ENCODE assay signal across 8 mouse cellular contexts in the genomic region with DNA sequence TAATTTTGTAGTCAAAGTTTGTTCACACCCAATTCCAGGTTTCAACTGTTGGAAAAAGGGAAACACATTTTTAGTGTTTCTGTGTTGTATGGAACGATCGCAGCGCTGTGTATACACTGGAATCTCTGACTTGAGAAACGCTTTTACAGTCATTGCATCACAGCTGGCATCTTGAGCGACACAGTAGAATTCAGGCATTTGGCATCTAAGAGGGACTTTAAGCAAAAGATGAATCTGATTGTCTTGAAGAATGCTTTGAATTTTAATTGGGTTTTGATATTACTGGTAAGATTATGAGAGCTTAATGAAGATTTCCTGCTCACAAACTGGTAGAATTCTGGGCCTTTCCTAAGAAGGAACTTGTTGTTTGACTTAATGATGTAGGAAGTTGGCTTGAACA. TPM values are rescaled to one million over a fixed set of nuclear protein-coding genes. Genes with fewer than 3 reads are reported as not detected.
DNase-seq lines count a peak whose midpoint lies in the region; ATAC-seq and TF ChIP-seq lines count a peak whose summit lies in the region.

No protein-coding gene starts in this region.

- H3K27ac ChIP-seq in heart, embryonic 11.5 days (ENCODE audit: low read depth, low read length), result 0 out of 2 replicates have a peak overlapping the region, but pooled peaks have one; percentile 52
- no peak overlapping the region for H3K27ac ChIP-seq in midbrain, embryonic 13.5 days

- DNase-seq in heart, postnatal 36 days, result no peak
- DNase-seq in brain, embryonic 14.5 days (ENCODE audit: low read depth), result peak; percentile 31
- DNase-seq in induced T-regulatory cell, adult 2 months (ENCODE audit: low read depth), result peak; percentile 27
- no peak for DNase-seq in left cerebral cortex, postnatal 10 days (ENCODE audit: extremely low spot score in 1 of 2, low spot score in 2 of 2)
- DNase-seq in cerebellum, adult 8-10 months, result no peak
- no peak for DNase-seq in cerebellum, postnatal 25 days

- no peak for ATAC-seq in heart, embryonic 11.5 days (replicated peaks; ENCODE audit: insufficient number of reproducible peaks, low FRiP score, low TSS enrichment)
- ATAC-seq in midbrain, embryonic 13.5 days, result no peak

- 29% methylated on average over 5 of the region's 5 CpGs for WGBS in heart, embryonic 11.5 days (ENCODE audit: insufficient replicate concordance)
- WGBS in midbrain, embryonic 13.5 days, result 43% methylated on average over 5 of the region's 5 CpGs

- peak overlapping the region; percentile 77 for H3K4me2 ChIP-seq in heart, embryonic 11.5 days
- peak overlapping the region; percentile 73 for H3K4me2 ChIP-seq in midbrain, embryonic 13.5 days (replicated peaks)

- intact Hi-C loops in heart, postnatal 36 days (cut with DNase I), result no loop called here
- intact Hi-C loops in left cerebral cortex, postnatal 10 days (cut with DNase I), result no loop called here

- peaks cover 18% of the 10 kb centered on the region for H3K4me1 ChIP-seq in heart, embryonic 11.5 days (ENCODE audit: control insufficient read depth, insufficient read depth, low read length)
- peaks cover 38% of the 10 kb centered on the region for H3K4me1 ChIP-seq in midbrain, embryonic 13.5 days (replicated peaks)

- no peaks in the 10 kb centered on the region for H3K27me3 ChIP-seq in heart, embryonic 11.5 days (ENCODE audit: control insufficient read depth, insufficient read depth, low read length)
- H3K27me3 ChIP-seq in midbrain, embryonic 13.5 days, result no peaks in the 10 kb centered on the region

- no peak for TF ChIP-seq POLR2A in brain, embryonic 14.5 days (IDR thresholded peaks at IDR 0.05; ENCODE audit: borderline replicate concordance, extremely low read depth, insufficient read depth, insufficient read length, poor library complexity, severe bottlenecking)

- no peaks in the 10 kb centered on the region for H3K36me3 ChIP-seq in heart, embryonic 11.5 days (ENCODE audit: control insufficient read depth, insufficient read depth, low read length)
- H3K36me3 ChIP-seq in midbrain, embryonic 13.5 days, result no peaks in the 10 kb centered on the region

- H3K4me3 ChIP-seq in heart, embryonic 11.5 days (ENCODE audit: low read depth, low read length), result peak overlapping the region; percentile 68
- H3K4me3 ChIP-seq in midbrain, embryonic 13.5 days (replicated peaks), result peak overlapping the region; percentile 87

- H3K9me3 ChIP-seq in heart, embryonic 11.5 days (replicated peaks; ENCODE audit: control insufficient read depth, low read length), result no peaks in the 10 kb centered on the region
- no peaks in the 10 kb centered on the region for H3K9me3 ChIP-seq in midbrain, embryonic 13.5 days

- no peak for TF ChIP-seq CTCF in brain, embryonic 14.5 days (IDR thresholded peaks at IDR 0.05; ENCODE audit: borderline replicate concordance, extremely low read depth, insufficient read depth, insufficient read length)

- peak overlapping the region; percentile 79 for H3K9ac ChIP-seq in heart, embryonic 11.5 days (ENCODE audit: low read depth, low read length)
- peak overlapping the region; percentile 82 for H3K9ac ChIP-seq in midbrain, embryonic 13.5 days (replicated peaks)

RNA-seq across cellular contexts. Expression of a gene that starts 1.3 kb away (rescaled TPM):
- 62.4 and 82.7 TPM in 2 replicates for polyA plus RNA-seq in heart, embryonic 11.5 days (2014; fragmentation: Nextera tagmentation; extraction: Ambion mirVana)
- total RNA-seq in heart, postnatal 36 days (2021), result 100 to 1,000 TPM; 133 to 135 TPM
- polyA plus RNA-seq in brain, embryonic 14.5 days (2012; rRNA removed), result 130 and 133 TPM in 2 replicates
- polyA plus RNA-seq in midbrain, embryonic 13.5 days (2015; fragmentation: Nextera tagmentation; extraction: Ambion mirVana), result 21.3 and 21.6 TPM in 2 replicates
- total RNA-seq in left cerebral cortex, postnatal 10 days (2021), result 100 to 1,000 TPM; 111 to 129 TPM

Comparison
In these comparisons a context has a peak if more than half of its experiments do, and no peak if none do; other contexts are left out.
1. DNase-seq: peak in brain, embryonic 14.5 days (single experiment) and induced T-regulatory cell, adult 2 months (single experiment); none in heart, postnatal 36 days (0 of 2), left cerebral cortex, postnatal 10 days (0 of 2), cerebellum, adult 8-10 months (single experiment) and cerebellum, postnatal 25 days (0 of 2).